Mouse (Mus musculus) olfactory bulb, adult 2 months (tissue): ENCODE results near the gene Gc. TPM values are rescaled to one million over a fixed set of nuclear protein-coding genes. Genes with fewer than 3 reads are reported as not detected.

ENCODE experiments used
- H3K27ac ChIP-seq: fragments of 200-500 bp; 2 replicates; pipeline ENCODE4 v1.5.1; 2012; ENCODE audit warnings: low read depth, low read length; ENCODE audit not compliant: insufficient read depth
- H3K4me1 ChIP-seq: fragments of 200-500 bp; 2 replicates; pipeline ENCODE4 v1.6.1; 2012; ENCODE audit warnings: low read length; ENCODE audit not compliant: control insufficient read depth, insufficient read depth
- H3K4me3 ChIP-seq: fragments of 200-500 bp; 2 replicates; pipeline ENCODE4 v1.5.1; 2012; ENCODE audit warnings: mild to moderate bottlenecking, low read depth, low read length, moderate library complexity; ENCODE audit not compliant: insufficient read depth
- CTCF ChIP-seq: fragments of 200-500 bp; IDR thresholded peaks from 2 replicates; pipeline ENCODE4 v1.5.1; 2012; ENCODE audit warnings: low read depth, mild to moderate bottlenecking, low read length, moderate library complexity; ENCODE audit not compliant: insufficient read depth
- POLR2A ChIP-seq: fragments of 200-500 bp; IDR thresholded peaks from 2 replicates; pipeline ENCODE4 v1.6.1; 2012; ENCODE audit warnings: mild to moderate bottlenecking, low read depth, low read length, moderate library complexity; ENCODE audit not compliant: insufficient read depth
- WGBS: fragments of 180-500 bp; shearing (Covaris S2); methylation state at CpG from one replicate; pipeline ENCODE4 v1.1.7; 2018; 5-methylcytosine and 5-hydroxymethylcytosine counted together
- polyA plus RNA-seq: library from polyadenylated mRNA; stranded (reverse); fragments of >200 nt; gene quantifications from 2 replicates; pipeline ENCODE4 v1.2.4, GENCODE M21; 2012; ENCODE audit warnings: low replicate concordance; ENCODE audit not compliant: missing spikeins, insufficient read depth, insufficient read length

Gc gene
- polyA plus RNA-seq, 1 experiment, result not detected

- no peak for TF ChIP-seq CTCF
- no peak for TF ChIP-seq POLR2A
Observed at GRCm38 (mm10) chr5:89384204-89384603, 73.5 kb downstream of the Gc start.

GRCm38 (mm10) chr5:89381340-89381739, 76.4 kb downstream of the Gc start:
- Histone ChIP-seq H3K4me3 (no peak overlapping the region), H3K4me1 (no peaks in the 10 kb centered on the region), H3K27ac (no peak overlapping the region)
- 91% methylated on average over 4 of the region's 4 CpGs for WGBS
- TF ChIP-seq CTCF, result no peak
- TF ChIP-seq POLR2A, result no peak

More at GRCm38 (mm10) chr5:89384204-89384603, 73.5 kb downstream of the Gc start:
- Histone ChIP-seq H3K27ac (no peak overlapping the region), H3K4me3 (no peak overlapping the region), H3K4me1 (0 out of 2 replicates have a peak, but pooled peaks cover 2% of the 10 kb centered on the region)
- WGBS, result 31% methylated on average over 5 of the region's 5 CpGs

DNA sequence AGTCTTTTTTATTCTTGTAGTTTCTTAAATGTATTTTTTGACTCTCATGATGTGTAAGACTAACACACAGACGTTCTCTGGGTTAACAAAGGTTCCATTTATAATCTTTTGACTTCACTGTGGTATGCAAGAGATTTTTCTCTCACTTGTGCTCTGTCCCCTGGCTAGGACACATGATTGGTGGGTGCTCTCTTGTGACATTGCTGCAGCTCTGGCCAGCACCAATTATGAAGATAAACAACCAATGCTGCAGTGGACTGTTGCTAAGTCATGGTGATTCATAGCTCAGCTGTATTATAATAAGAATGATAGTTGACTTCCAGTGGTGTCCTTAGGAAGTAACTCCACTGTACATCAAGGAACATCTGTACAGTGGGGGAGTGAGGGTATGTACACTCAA, 87.6 kb downstream of the Gc start:
- no peak for TF ChIP-seq POLR2A
- TF ChIP-seq CTCF, result no peak
- Histone ChIP-seq H3K27ac (no peak overlapping the region), H3K4me3 (no peak overlapping the region), H3K4me1 (no peaks in the 10 kb centered on the region)
- 43% methylated on average over 1 of the region's 1 CpGs for WGBS

DNA sequence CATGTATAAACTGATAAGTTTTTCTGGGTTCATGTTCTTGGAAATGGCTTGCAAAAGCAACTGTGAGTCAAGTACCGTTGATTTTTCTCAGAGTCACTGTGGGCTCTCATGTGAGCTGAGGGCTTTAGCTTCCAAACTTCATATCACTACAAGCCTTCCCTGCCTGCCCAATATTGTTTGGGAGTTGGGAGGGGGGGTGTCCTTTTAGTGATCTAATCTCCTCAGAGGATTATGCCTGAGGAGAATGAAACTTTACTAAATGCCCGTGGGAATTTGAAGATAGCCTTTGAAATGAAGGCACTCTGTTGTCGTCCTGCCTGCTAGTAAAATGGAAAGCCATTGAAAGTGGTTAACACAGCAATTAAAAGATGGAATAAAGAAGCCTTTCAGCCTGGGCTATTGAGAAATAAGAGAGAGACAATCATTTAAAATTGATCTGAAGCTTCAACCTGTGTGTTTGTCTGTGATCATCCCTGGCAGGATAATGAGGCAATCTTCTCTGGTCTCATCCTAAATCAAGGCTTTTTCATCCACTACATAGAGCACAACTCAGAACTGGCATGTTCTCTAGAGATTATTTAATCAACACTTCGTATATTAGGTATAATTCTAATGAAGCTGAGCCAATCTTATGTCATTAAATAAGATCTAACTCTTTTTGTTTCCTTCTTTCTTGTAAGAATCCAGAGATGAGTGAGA, 89.5 kb downstream of the Gc start:
- TF ChIP-seq CTCF (no peak), POLR2A (no peak)
- Histone ChIP-seq H3K4me1 (no peaks in the 10 kb centered on the region), H3K27ac (no peak overlapping the region), H3K4me3 (no peak overlapping the region)
- 61% methylated on average over 4 of the region's 4 CpGs for WGBS

Other genes with a start within 250 kb of the Gc start
- gene Npffr2, start 69.5 kb upstream of the Gc start, polyA plus RNA-seq, result not detected in 2 replicates